Mouse (Mus musculus): ENCODE measurements at regions not wholly inside any gene's neighbourhood (a gene's known extent, or its start where the extent isn't known, plus 50 kb on each side); places are given as distances from the start of the nearest gene placed in this dataset.

GRCm38 (mm10) chr3:52863146-52863849, 153.7 kb downstream of the Cog6 start:
- TF ChIP-seq CTCF (IDR thresholded peaks at IDR 0.05; ENCODE audit: low read depth): no peak
- WGBS: 82% methylated on average over 8 of the region's 8 CpGs
- Histone ChIP-seq H3K27me3 (replicated peaks; ENCODE audit: control insufficient read depth, insufficient read depth, low read length) (no peaks in the 10 kb centered on the region), H3K4me2 (replicated peaks; ENCODE audit: low read depth) (no peak overlapping the region), H3K36me3 (ENCODE audit: control insufficient read depth, insufficient read depth) (no peaks in the 10 kb centered on the region), H3K4me3 (ENCODE audit: low read depth, low read length) (no peak overlapping the region), H3K4me1 (replicated peaks; ENCODE audit: control insufficient read depth, insufficient read depth, low read length) (no peaks in the 10 kb centered on the region), H3K9ac (ENCODE audit: low read depth, low read length) (no peak overlapping the region), H3K27ac (ENCODE audit: low read depth, low read length) (no peak overlapping the region), H3K9me3 (ENCODE audit: control insufficient read depth) (no peaks in the 10 kb centered on the region)
- no peak for ATAC-seq

- H3K27me3 ChIP-seq (replicated peaks; ENCODE audit: control insufficient read depth, insufficient read depth, low read length): no peaks in the 10 kb centered on the region
- no peaks in the 10 kb centered on the region for H3K4me1 ChIP-seq (replicated peaks; ENCODE audit: control insufficient read depth, insufficient read depth, low read length)
- no peaks in the 10 kb centered on the region for H3K9me3 ChIP-seq (ENCODE audit: control insufficient read depth)
- no peaks in the 10 kb centered on the region for H3K36me3 ChIP-seq (ENCODE audit: control insufficient read depth, insufficient read depth)
- no peak overlapping the region for H3K4me2 ChIP-seq (replicated peaks; ENCODE audit: low read depth)
- H3K4me3 ChIP-seq (ENCODE audit: low read depth, low read length): no peak overlapping the region
- ATAC-seq: no peak
- 88% methylated on average over 4 of the region's 4 CpGs for WGBS
- H3K9ac ChIP-seq (ENCODE audit: low read depth, low read length): no peak overlapping the region
- no peak overlapping the region for H3K27ac ChIP-seq (ENCODE audit: low read depth, low read length)
- TF ChIP-seq CTCF (IDR thresholded peaks at IDR 0.05; ENCODE audit: low read depth): no peak
Observed at GRCm38 (mm10) chr3:52862026-52862425, 155.0 kb downstream of the Cog6 start.

- Histone ChIP-seq H3K4me3 (ENCODE audit: low read depth, low read length) (no peak overlapping the region), H3K36me3 (ENCODE audit: control insufficient read depth, insufficient read depth) (no peaks in the 10 kb centered on the region), H3K27ac (ENCODE audit: low read depth, low read length) (no peak overlapping the region), H3K4me1 (replicated peaks; ENCODE audit: control insufficient read depth, insufficient read depth, low read length) (no peaks in the 10 kb centered on the region), H3K9me3 (ENCODE audit: control insufficient read depth) (no peaks in the 10 kb centered on the region), H3K27me3 (replicated peaks; ENCODE audit: control insufficient read depth, insufficient read depth, low read length) (no peaks in the 10 kb centered on the region), H3K9ac (ENCODE audit: low read depth, low read length) (no peak overlapping the region), H3K4me2 (replicated peaks; ENCODE audit: low read depth) (no peak overlapping the region)
- no peak for ATAC-seq
- 88% methylated on average over 13 of the region's 13 CpGs for WGBS
- no peak for TF ChIP-seq CTCF (IDR thresholded peaks at IDR 0.05; ENCODE audit: low read depth)
Observed at GRCm38 (mm10) chr3:52861538-52861937, 155.5 kb downstream of the Cog6 start.

GRCm38 (mm10) chr3:52859848-52860247, 157.2 kb downstream of the Cog6 start:
- Histone ChIP-seq H3K36me3 (ENCODE audit: control insufficient read depth, insufficient read depth) (no peaks in the 10 kb centered on the region), H3K4me2 (replicated peaks; ENCODE audit: low read depth) (no peak overlapping the region), H3K9ac (ENCODE audit: low read depth, low read length) (no peak overlapping the region), H3K27ac (ENCODE audit: low read depth, low read length) (no peak overlapping the region), H3K9me3 (ENCODE audit: control insufficient read depth) (no peaks in the 10 kb centered on the region), H3K4me3 (ENCODE audit: low read depth, low read length) (no peak overlapping the region), H3K4me1 (replicated peaks; ENCODE audit: control insufficient read depth, insufficient read depth, low read length) (no peaks in the 10 kb centered on the region), H3K27me3 (replicated peaks; ENCODE audit: control insufficient read depth, insufficient read depth, low read length) (no peaks in the 10 kb centered on the region)
- no peak for ATAC-seq
- WGBS: 80% methylated on average over 2 of the region's 2 CpGs
- TF ChIP-seq CTCF (IDR thresholded peaks at IDR 0.05; ENCODE audit: low read depth): no peak

- Histone ChIP-seq H3K4me3 (ENCODE audit: low read depth, low read length) (no peak overlapping the region), H3K4me1 (replicated peaks; ENCODE audit: control insufficient read depth, insufficient read depth, low read length) (no peaks in the 10 kb centered on the region), H3K9me3 (ENCODE audit: control insufficient read depth) (no peaks in the 10 kb centered on the region), H3K36me3 (ENCODE audit: control insufficient read depth, insufficient read depth) (no peaks in the 10 kb centered on the region), H3K27ac (ENCODE audit: low read depth, low read length) (no peak overlapping the region), H3K4me2 (replicated peaks; ENCODE audit: low read depth) (no peak overlapping the region), H3K9ac (ENCODE audit: low read depth, low read length) (no peak overlapping the region), H3K27me3 (replicated peaks; ENCODE audit: control insufficient read depth, insufficient read depth, low read length) (no peaks in the 10 kb centered on the region)
- WGBS: 90% methylated on average over 8 of the region's 8 CpGs
- ATAC-seq: no peak
- no peak for TF ChIP-seq CTCF (IDR thresholded peaks at IDR 0.05; ENCODE audit: low read depth)
Observed at GRCm38 (mm10) chr3:52859266-52859825, 157.7 kb downstream of the Cog6 start.

GRCm38 (mm10) chr3:52858259-52858658, 158.8 kb downstream of the Cog6 start:
- Histone ChIP-seq H3K9me3 (ENCODE audit: control insufficient read depth) (no peaks in the 10 kb centered on the region), H3K4me3 (ENCODE audit: low read depth, low read length) (no peak overlapping the region), H3K27me3 (replicated peaks; ENCODE audit: control insufficient read depth, insufficient read depth, low read length) (no peaks in the 10 kb centered on the region), H3K36me3 (ENCODE audit: control insufficient read depth, insufficient read depth) (no peaks in the 10 kb centered on the region), H3K4me1 (replicated peaks; ENCODE audit: control insufficient read depth, insufficient read depth, low read length) (no peaks in the 10 kb centered on the region), H3K4me2 (replicated peaks; ENCODE audit: low read depth) (no peak overlapping the region), H3K9ac (ENCODE audit: low read depth, low read length) (no peak overlapping the region), H3K27ac (ENCODE audit: low read depth, low read length) (no peak overlapping the region)
- WGBS: 80% methylated on average over 9 of the region's 9 CpGs
- no peak for ATAC-seq
- no peak for TF ChIP-seq CTCF (IDR thresholded peaks at IDR 0.05; ENCODE audit: low read depth)
